Mouse (Mus musculus) kidney, embryonic 14.5 days (tissue): ENCODE measurements at regions not wholly inside any gene's neighbourhood (a gene's known extent, or its start where the extent isn't known, plus 50 kb on each side); places are given as distances from the start of the nearest gene placed in this dataset.
"Not testable (repeated sequence)": the region's sequence is repeated elsewhere in the genome, so short reads cannot be mapped to it uniquely, and the experiment has no call there.

ENCODE experiments used
- ATAC-seq: fragments of 200-750 bp; cut with Nextera tagmentation; 2 replicates; pipeline ENCODE4 v1.8.0; 2017; ENCODE audit warnings: moderate number of reproducible peaks, mild to moderate bottlenecking, moderate TSS enrichment, moderate library complexity; ENCODE audit not compliant: low FRiP score, low TSS enrichment
- H3K27ac ChIP-seq: fragments of 300-500 bp; sonication (generic); 2 replicates; pipeline ENCODE4 v1.5.1; 2014; ENCODE audit warnings: low read depth, mild to moderate bottlenecking, low read length, moderate library complexity, mixed read lengths
- H3K27me3 ChIP-seq: fragments of 300-500 bp; sonication (generic); 2 replicates; pipeline ENCODE4 v1.6.1; 2014; ENCODE audit warnings: mild to moderate bottlenecking, low read length; ENCODE audit not compliant: control insufficient read depth, insufficient read depth
- H3K36me3 ChIP-seq: fragments of 300-500 bp; sonication (generic); 2 replicates; pipeline ENCODE4 v1.6.1; 2014; ENCODE audit warnings: low read length, mixed read lengths; ENCODE audit not compliant: control insufficient read depth, insufficient read depth
- H3K4me1 ChIP-seq: fragments of 300-500 bp; sonication (generic); 2 replicates; pipeline ENCODE4 v1.6.1; 2014; ENCODE audit warnings: low read length, mixed read lengths; ENCODE audit not compliant: control insufficient read depth, insufficient read depth
- H3K4me2 ChIP-seq: fragments of 300-500 bp; sonication (generic); replicated peaks from 2 replicates; pipeline ENCODE4 v1.6.1; 2014; ENCODE audit warnings: low read depth, mild to moderate bottlenecking, low read length
- H3K4me3 ChIP-seq: fragments of 300-500 bp; sonication (generic); 2 replicates; pipeline ENCODE4 v1.5.1; 2014; ENCODE audit warnings: mild to moderate bottlenecking, low read length
- H3K9ac ChIP-seq: fragments of 300-500 bp; sonication (generic); 2 replicates; pipeline ENCODE4 v1.6.1; 2014; ENCODE audit warnings: low read depth, mild to moderate bottlenecking, low read length, moderate library complexity
- H3K9me3 ChIP-seq: fragments of 300-500 bp; sonication (generic); 2 replicates; pipeline ENCODE4 v1.6.1; 2016; ENCODE audit warnings: low read length; ENCODE audit not compliant: control insufficient read depth
- WGBS: fragments of 180-500 bp; shearing (Covaris S2); extraction: QIAGEN DNeasy Blood & Tissue Kit; methylation state at CpG from one replicate; pipeline ENCODE4 v1.1.7; 2014; 5-methylcytosine and 5-hydroxymethylcytosine counted together

DNA sequence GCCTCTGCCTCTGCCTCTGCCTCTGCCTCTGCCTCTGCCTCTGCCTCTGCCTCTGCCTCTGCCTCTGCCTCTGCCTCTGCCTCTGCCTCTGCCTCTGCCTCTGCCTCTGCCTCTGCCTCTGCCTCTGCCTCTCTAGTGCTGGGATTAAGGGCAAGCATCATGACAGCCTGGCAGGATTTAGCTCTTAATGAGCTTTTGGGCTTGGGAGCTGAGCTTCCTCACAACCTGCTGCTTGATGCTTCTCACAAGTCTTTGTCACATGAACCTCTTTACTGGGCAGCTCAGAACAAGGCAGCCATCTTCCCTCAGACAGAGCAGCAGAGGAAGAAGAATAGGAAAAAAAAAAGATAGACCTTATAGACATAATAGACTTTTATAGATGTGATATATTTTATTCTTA, 152.6 kb downstream of the Gm5426 start:
- not testable (repeated sequence) for H3K9ac ChIP-seq, H3K4me2 ChIP-seq, H3K4me3 ChIP-seq, H3K4me1 ChIP-seq, H3K9me3 ChIP-seq, H3K36me3 ChIP-seq, ATAC-seq, H3K27me3 ChIP-seq, H3K27ac ChIP-seq

GRCm38 (mm10) chr10:96293622-96294021, 157.2 kb downstream of the Gm5426 start:
- no peak overlapping the region for H3K27ac ChIP-seq
- no peaks in the 10 kb centered on the region for H3K9me3 ChIP-seq
- no peak overlapping the region for H3K9ac ChIP-seq
- H3K27me3 ChIP-seq: no peaks in the 10 kb centered on the region
- H3K4me1 ChIP-seq: no peaks in the 10 kb centered on the region
- no peak overlapping the region for H3K4me3 ChIP-seq
- WGBS: 67% methylated on average over 7 of the region's 7 CpGs
- H3K4me2 ChIP-seq: no peak overlapping the region
- ATAC-seq: no peak
- H3K36me3 ChIP-seq: no peaks in the 10 kb centered on the region

GRCm38 (mm10) chr10:96294666-96295065, 158.3 kb downstream of the Gm5426 start:
- no peak overlapping the region for H3K4me2 ChIP-seq
- H3K27ac ChIP-seq: no peak overlapping the region
- ATAC-seq: no peak
- H3K27me3 ChIP-seq: no peaks in the 10 kb centered on the region
- H3K36me3 ChIP-seq: no peaks in the 10 kb centered on the region
- no peak overlapping the region for H3K4me3 ChIP-seq
- H3K4me1 ChIP-seq: no peaks in the 10 kb centered on the region
- no peak overlapping the region for H3K9ac ChIP-seq
- WGBS: 74% methylated on average over 2 of the region's 2 CpGs
- H3K9me3 ChIP-seq: no peaks in the 10 kb centered on the region

DNA sequence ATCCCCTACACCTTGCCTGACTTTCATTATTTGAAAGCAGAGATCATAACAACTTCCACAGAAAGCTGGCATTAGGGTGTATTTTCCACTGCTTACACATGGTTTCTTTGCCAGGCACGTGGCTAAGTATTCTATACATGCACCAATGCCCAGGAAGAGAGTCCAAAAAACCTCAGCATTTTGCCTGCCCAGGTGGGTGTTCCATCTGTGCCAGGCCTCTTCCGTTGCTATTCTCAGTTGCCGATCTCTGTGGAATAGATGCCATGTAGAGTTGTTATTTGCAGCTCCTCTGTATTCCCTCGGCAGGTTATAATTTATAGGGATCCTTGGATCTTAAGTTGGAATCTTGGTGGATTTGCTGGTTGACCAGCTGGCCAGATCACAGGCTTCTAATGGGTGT, 161.3 kb downstream of the Gm5426 start:
- no peak for ATAC-seq
- no peaks in the 10 kb centered on the region for H3K4me1 ChIP-seq

GRCm38 (mm10) chr10:96298566-96298965, 162.2 kb downstream of the Gm5426 start:
- no peak overlapping the region for H3K27ac ChIP-seq
- H3K4me3 ChIP-seq: no peak overlapping the region
- H3K36me3 ChIP-seq: no peaks in the 10 kb centered on the region
- no peak for ATAC-seq
- 85% methylated on average over 5 of the region's 5 CpGs for WGBS
- no peaks in the 10 kb centered on the region for H3K4me1 ChIP-seq
- H3K4me2 ChIP-seq: no peak overlapping the region
- no peaks in the 10 kb centered on the region for H3K27me3 ChIP-seq
- no peak overlapping the region for H3K9ac ChIP-seq
- H3K9me3 ChIP-seq: no peaks in the 10 kb centered on the region

More for the DNA sequence above, 161.3 kb downstream of the Gm5426 start:
- Histone ChIP-seq H3K9me3 (no peaks in the 10 kb centered on the region), H3K36me3 (no peaks in the 10 kb centered on the region), H3K27me3 (no peaks in the 10 kb centered on the region), H3K4me3 (no peak overlapping the region), H3K27ac (no peak overlapping the region), H3K9ac (no peak overlapping the region), H3K4me2 (no peak overlapping the region)
- 86% methylated on average over 4 of the region's 4 CpGs for WGBS

DNA sequence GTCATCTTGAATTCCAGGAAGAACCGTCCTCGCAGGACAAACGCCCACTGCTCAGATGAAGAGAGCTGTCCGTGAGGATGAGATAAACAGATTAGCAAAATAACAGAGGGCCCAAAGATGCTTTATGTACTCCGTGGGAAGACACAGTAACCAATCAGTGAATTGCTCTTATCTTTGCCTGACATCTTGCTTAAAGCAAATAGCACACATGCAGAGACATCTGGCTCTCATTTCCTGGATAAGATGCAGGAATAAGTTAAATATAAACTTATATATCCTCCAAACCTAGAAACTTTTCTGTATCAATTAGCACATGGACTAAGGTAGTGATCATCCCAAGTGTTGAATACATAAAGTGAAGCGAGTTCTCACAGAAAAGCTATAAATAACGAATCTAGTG, 169.3 kb downstream of the Gm5426 start:
- Histone ChIP-seq H3K4me2 (no peak overlapping the region), H3K9ac (no peak overlapping the region), H3K27ac (no peak overlapping the region), H3K4me3 (no peak overlapping the region), H3K9me3 (no peaks in the 10 kb centered on the region), H3K4me1 (peaks cover 8% of the 10 kb centered on the region; the same call in 1 of the 2 replicates), H3K36me3 (no peaks in the 10 kb centered on the region), H3K27me3 (no peaks in the 10 kb centered on the region)
- WGBS: 76% methylated on average over 7 of the region's 7 CpGs
- ATAC-seq: no peak

GRCm38 (mm10) chr10:96308713-96309445, 172.5 kb downstream of the Gm5426 start:
- peak; percentile 78 for ATAC-seq
- Histone ChIP-seq H3K4me2 (no peak overlapping the region), H3K4me3 (no peak overlapping the region), H3K36me3 (no peaks in the 10 kb centered on the region), H3K9me3 (no peaks in the 10 kb centered on the region), H3K27ac (no peak overlapping the region), H3K27me3 (no peaks in the 10 kb centered on the region), H3K4me1 (peaks cover 8% of the 10 kb centered on the region; the same call in 1 of the 2 replicates), H3K9ac (no peak overlapping the region)
- 22% methylated on average over 7 of the region's 7 CpGs for WGBS

DNA sequence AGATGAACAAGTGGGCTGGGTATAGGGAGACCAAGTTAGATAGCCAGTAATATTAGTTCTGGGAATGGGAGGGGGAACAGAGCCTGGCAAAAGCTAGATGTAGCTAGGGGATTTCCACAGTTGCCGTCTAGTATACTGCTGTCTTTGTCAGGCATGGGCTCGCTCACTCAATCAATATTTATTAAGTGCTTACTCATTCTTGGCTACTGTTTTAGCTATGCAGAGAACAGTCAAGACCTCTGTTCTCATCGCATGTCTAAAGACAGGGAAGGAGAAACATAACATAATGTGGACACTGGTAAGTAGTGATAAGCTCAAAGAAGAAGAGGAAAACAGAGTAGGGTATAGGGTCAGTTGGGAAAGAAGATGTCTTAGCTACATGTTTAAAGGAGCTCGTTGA, 173.4 kb downstream of the Gm5426 start:
- no peaks in the 10 kb centered on the region for H3K27me3 ChIP-seq
- peaks cover 8% of the 10 kb centered on the region; the same call in 1 of the 2 replicates for H3K4me1 ChIP-seq
- no peaks in the 10 kb centered on the region for H3K36me3 ChIP-seq
- no peak overlapping the region for H3K27ac ChIP-seq
- 81% methylated on average over 4 of the region's 4 CpGs for WGBS
- H3K4me2 ChIP-seq: no peak overlapping the region
- no peak overlapping the region for H3K9ac ChIP-seq
- no peak for ATAC-seq
- H3K4me3 ChIP-seq: no peak overlapping the region
- no peaks in the 10 kb centered on the region for H3K9me3 ChIP-seq

GRCm38 (mm10) chr10:96325297-96325696, 188.9 kb downstream of the Gm5426 start:
- no peak overlapping the region for H3K9ac ChIP-seq
- no peak overlapping the region for H3K4me2 ChIP-seq
- no peaks in the 10 kb centered on the region for H3K4me1 ChIP-seq
- no peaks in the 10 kb centered on the region for H3K9me3 ChIP-seq
- no peaks in the 10 kb centered on the region for H3K36me3 ChIP-seq
- H3K27ac ChIP-seq: no peak overlapping the region
- H3K27me3 ChIP-seq: no peaks in the 10 kb centered on the region
- no peak overlapping the region for H3K4me3 ChIP-seq
- WGBS: 100% methylated on average over 1 of the region's 1 CpGs
- ATAC-seq: no peak
